Mouse (Mus musculus) forebrain, embryonic 12.5 days (tissue): ENCODE measurements around the gene Gm20403. TPM values are rescaled to one million over a fixed set of nuclear protein-coding genes. Genes with fewer than 3 reads are reported as not detected.
"Not testable (repeated sequence)": the region's sequence is repeated elsewhere in the genome, so short reads cannot be mapped to it uniquely, and the experiment has no call there.

Experiments used
- ATAC-seq: fragments of 200-750 bp; cut with Nextera tagmentation; 2 replicates; pipeline ENCODE4 v1.8.0; 2017; ENCODE audit warnings: moderate TSS enrichment; ENCODE audit not compliant: low FRiP score
- H3K27ac ChIP-seq: fragments of 300-500 bp; sonication (generic); 2 replicates; pipeline ENCODE4 v1.5.1; 2016; ENCODE audit warnings: mild to moderate bottlenecking
- H3K27me3 ChIP-seq: fragments of 300-500 bp; sonication (generic); 2 replicates; pipeline ENCODE4 v1.6.1; 2016; ENCODE audit warnings: mild to moderate bottlenecking
- H3K36me3 ChIP-seq: fragments of 300-500 bp; sonication (generic); replicated peaks from 2 replicates; pipeline ENCODE4 v1.6.1; 2016; ENCODE audit warnings: mild to moderate bottlenecking
- H3K4me1 ChIP-seq: fragments of 300-500 bp; sonication (generic); 2 replicates; pipeline ENCODE4 v1.6.1; 2016
- H3K4me2 ChIP-seq: fragments of 300-500 bp; sonication (generic); 2 replicates; pipeline ENCODE4 v1.6.1; 2016; ENCODE audit warnings: mild to moderate bottlenecking, moderate library complexity
- H3K4me3 ChIP-seq: fragments of 300-500 bp; sonication (generic); replicated peaks from 2 replicates; pipeline ENCODE4 v1.5.1; 2016; ENCODE audit warnings: mild to moderate bottlenecking
- H3K9ac ChIP-seq: fragments of 300-500 bp; sonication (generic); 2 replicates; pipeline ENCODE4 v1.6.1; 2016; ENCODE audit warnings: mild to moderate bottlenecking
- H3K9me3 ChIP-seq: fragments of 300-500 bp; sonication (generic); 2 replicates; pipeline ENCODE4 v1.6.1; 2016
- WGBS: fragments of 180-500 bp; shearing (Covaris S2); methylation state at CpG from one replicate; pipeline ENCODE4 v1.1.7; 2016; 5-methylcytosine and 5-hydroxymethylcytosine counted together
- polyA plus RNA-seq: library from polyadenylated mRNA; unstranded; fragments of >200 nt; fragmentation: Nextera tagmentation; extraction: Ambion mirVana; gene quantifications from 2 replicates; pipeline ENCODE4 v1.2.1, GENCODE M21; 2016

Gm20403 gene
- polyA plus RNA-seq, 1 experiment from 2014 or later: not detected

GRCm38 (mm10) chr12:55004396-55004795, 18.1 kb upstream of the Gm20403 start:
- no peaks in the 10 kb centered on the region for H3K36me3 ChIP-seq
- H3K4me1 ChIP-seq: no peaks in the 10 kb centered on the region
- H3K27me3 ChIP-seq: no peaks in the 10 kb centered on the region
- peaks cover 4% of the 10 kb centered on the region; the same call in 1 of the 2 replicates for H3K9me3 ChIP-seq
- H3K4me2 ChIP-seq: no peak overlapping the region
- no peak for ATAC-seq
- WGBS: 90% methylated on average over 3 of the region's 3 CpGs
- H3K4me3 ChIP-seq: no peak overlapping the region
- no peak overlapping the region for H3K27ac ChIP-seq
- no peak overlapping the region for H3K9ac ChIP-seq

GRCm38 (mm10) chr12:55003843-55004242, 17.5 kb upstream of the Gm20403 start:
- no peak for ATAC-seq
- no peak overlapping the region for H3K4me3 ChIP-seq
- WGBS: 91% methylated on average over 5 of the region's 5 CpGs
- no peaks in the 10 kb centered on the region for H3K4me1 ChIP-seq
- H3K36me3 ChIP-seq: no peaks in the 10 kb centered on the region
- no peak overlapping the region for H3K27ac ChIP-seq
- H3K27me3 ChIP-seq: no peaks in the 10 kb centered on the region
- H3K9me3 ChIP-seq: peaks cover 4% of the 10 kb centered on the region; the same call in 1 of the 2 replicates
- H3K4me2 ChIP-seq: no peak overlapping the region
- no peak overlapping the region for H3K9ac ChIP-seq

- not testable (repeated sequence) for H3K4me3 ChIP-seq, H3K4me2 ChIP-seq, H3K27ac ChIP-seq, H3K9ac ChIP-seq, ATAC-seq, H3K9me3 ChIP-seq, H3K36me3 ChIP-seq, H3K4me1 ChIP-seq, H3K27me3 ChIP-seq
- 91% methylated on average over 7 of the region's 7 CpGs for WGBS
These were observed 16.2 kb upstream of the Gm20403 start for GRCm38 (mm10) chr12:55002532-55002931.

- H3K36me3 ChIP-seq: no peaks in the 10 kb centered on the region
- H3K4me3 ChIP-seq: no peak overlapping the region
- no peaks in the 10 kb centered on the region for H3K9me3 ChIP-seq
- no peak overlapping the region for H3K4me2 ChIP-seq
- H3K9ac ChIP-seq: no peak overlapping the region
- H3K27me3 ChIP-seq: no peaks in the 10 kb centered on the region
- H3K4me1 ChIP-seq: no peaks in the 10 kb centered on the region
- WGBS: 88% methylated on average over 14 of the region's 14 CpGs
- no peak overlapping the region for H3K27ac ChIP-seq
- no peak for ATAC-seq
These were observed 12.8 kb upstream of the Gm20403 start for GRCm38 (mm10) chr12:54999016-54999690.

- Histone ChIP-seq H3K36me3 (no peaks in the 10 kb centered on the region), H3K4me1 (no peaks in the 10 kb centered on the region), H3K27me3 (no peaks in the 10 kb centered on the region), H3K27ac (no peak overlapping the region), H3K4me2 (no peak overlapping the region), H3K4me3 (no peak overlapping the region), H3K9ac (no peak overlapping the region), H3K9me3 (no peaks in the 10 kb centered on the region)
- ATAC-seq: no peak
- WGBS: 79% methylated on average over 5 of the region's 5 CpGs
These were observed 12.1 kb upstream of the Gm20403 start for GRCm38 (mm10) chr12:54998411-54998810.

- no peaks in the 10 kb centered on the region for H3K27me3 ChIP-seq
- H3K4me2 ChIP-seq: no peak overlapping the region
- H3K9me3 ChIP-seq: no peaks in the 10 kb centered on the region
- no peak overlapping the region for H3K9ac ChIP-seq
- 89% methylated on average over 6 of the region's 6 CpGs for WGBS
- no peaks in the 10 kb centered on the region for H3K36me3 ChIP-seq
- H3K4me3 ChIP-seq: no peak overlapping the region
- no peaks in the 10 kb centered on the region for H3K4me1 ChIP-seq
- ATAC-seq: no peak
- no peak overlapping the region for H3K27ac ChIP-seq
These were observed 10.7 kb upstream of the Gm20403 start for GRCm38 (mm10) chr12:54996979-54997474.

- Histone ChIP-seq H3K4me3 (no peak overlapping the region), H3K4me1 (no peaks in the 10 kb centered on the region), H3K9ac (no peak overlapping the region), H3K27ac (no peak overlapping the region), H3K4me2 (no peak overlapping the region), H3K36me3 (no peaks in the 10 kb centered on the region), H3K9me3 (no peaks in the 10 kb centered on the region), H3K27me3 (no peaks in the 10 kb centered on the region)
- WGBS: 79% methylated on average over 3 of the region's 3 CpGs
- no peak for ATAC-seq
These were observed 9.6 kb upstream of the Gm20403 start for GRCm38 (mm10) chr12:54995965-54996364.

GRCm38 (mm10) chr12:54994418-54994817, 8.1 kb upstream of the Gm20403 start:
- H3K4me2 ChIP-seq: no peak overlapping the region
- H3K9me3 ChIP-seq: no peaks in the 10 kb centered on the region
- H3K4me3 ChIP-seq: no peak overlapping the region
- no peaks in the 10 kb centered on the region for H3K36me3 ChIP-seq
- WGBS: 88% methylated on average over 4 of the region's 4 CpGs
- H3K27me3 ChIP-seq: no peaks in the 10 kb centered on the region
- no peak overlapping the region for H3K9ac ChIP-seq
- ATAC-seq: no peak
- H3K27ac ChIP-seq: no peak overlapping the region
- H3K4me1 ChIP-seq: no peaks in the 10 kb centered on the region

GRCm38 (mm10) chr12:54994068-54994386, 7.7 kb upstream of the Gm20403 start:
- H3K9me3 ChIP-seq: no peaks in the 10 kb centered on the region
- H3K36me3 ChIP-seq: no peaks in the 10 kb centered on the region
- no peak overlapping the region for H3K27ac ChIP-seq
- no peaks in the 10 kb centered on the region for H3K27me3 ChIP-seq
- ATAC-seq: no peak
- H3K4me1 ChIP-seq: no peaks in the 10 kb centered on the region
- H3K9ac ChIP-seq: no peak overlapping the region
- 81% methylated on average over 6 of the region's 6 CpGs for WGBS
- H3K4me2 ChIP-seq: no peak overlapping the region
- no peak overlapping the region for H3K4me3 ChIP-seq

GRCm38 (mm10) chr12:54993246-54994067, 7.1 kb upstream of the Gm20403 start:
- Histone ChIP-seq H3K4me1 (no peaks in the 10 kb centered on the region), H3K4me3 (no peak overlapping the region), H3K27ac (no peak overlapping the region), H3K9me3 (no peaks in the 10 kb centered on the region), H3K27me3 (no peaks in the 10 kb centered on the region), H3K36me3 (no peaks in the 10 kb centered on the region), H3K9ac (no peak overlapping the region), H3K4me2 (no peak overlapping the region)
- no peak for ATAC-seq
- WGBS: 74% methylated on average over 16 of the region's 16 CpGs

- Histone ChIP-seq H3K4me1 (no peaks in the 10 kb centered on the region), H3K9ac (no peak overlapping the region), H3K27ac (no peak overlapping the region), H3K27me3 (no peaks in the 10 kb centered on the region), H3K4me3 (no peak overlapping the region), H3K9me3 (no peaks in the 10 kb centered on the region), H3K36me3 (no peaks in the 10 kb centered on the region), H3K4me2 (no peak overlapping the region)
- 95% methylated on average over 3 of the region's 3 CpGs for WGBS
- no peak for ATAC-seq
These were observed 6.5 kb upstream of the Gm20403 start for GRCm38 (mm10) chr12:54992814-54993213.

GRCm38 (mm10) chr12:54988323-54988850, 2.1 kb upstream of the Gm20403 start:
- H3K9me3 ChIP-seq: no peaks in the 10 kb centered on the region
- H3K4me1 ChIP-seq: peaks cover 9% of the 10 kb centered on the region
- ATAC-seq: no peak
- 77% methylated on average over 4 of the region's 4 CpGs for WGBS
- H3K27ac ChIP-seq: no peak overlapping the region
- no peak overlapping the region for H3K9ac ChIP-seq
- H3K4me2 ChIP-seq: no peak overlapping the region
- H3K4me3 ChIP-seq: no peak overlapping the region
- no peaks in the 10 kb centered on the region for H3K36me3 ChIP-seq
- no peaks in the 10 kb centered on the region for H3K27me3 ChIP-seq
